Mouse (Mus musculus): ENCODE data around the gene Abca12.

Gene Abca12

DNA sequence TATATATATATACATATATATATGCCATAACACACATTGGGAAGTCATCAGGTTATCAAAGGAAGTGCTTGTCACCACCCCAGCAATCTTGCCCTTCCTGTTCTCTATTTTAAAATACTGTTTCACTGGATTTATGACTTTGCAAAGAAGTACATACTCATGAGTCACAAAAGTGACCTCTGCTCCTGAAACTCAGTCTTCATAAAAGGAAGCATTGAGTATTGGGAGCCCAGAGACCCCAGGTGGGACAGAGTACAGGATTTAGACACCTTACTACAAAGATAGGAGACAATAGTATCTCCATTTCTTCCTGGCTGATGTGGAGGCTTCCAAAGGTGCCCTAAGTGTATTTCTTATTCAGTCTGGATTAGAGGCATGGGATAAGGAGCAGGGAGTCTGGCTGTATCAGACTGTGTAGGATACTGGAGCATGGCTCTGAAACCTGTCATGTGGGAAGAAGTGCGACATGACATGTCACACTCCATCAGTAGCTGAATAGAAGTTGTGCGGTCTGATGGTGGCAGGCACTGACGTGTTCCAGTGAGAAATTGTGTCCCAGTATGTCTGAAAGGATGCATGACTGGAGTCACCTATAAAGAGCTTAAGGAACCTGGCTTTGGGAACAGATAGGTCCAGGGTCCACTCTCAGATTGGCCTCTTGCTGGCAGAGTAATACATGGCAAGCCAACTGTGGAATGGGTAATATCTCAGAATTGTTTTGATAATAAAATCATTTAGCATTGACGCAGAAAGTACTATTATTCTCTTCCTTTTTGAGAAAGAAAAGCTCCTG lies 76.0 kb downstream of the Abca12 start:
- DNase-seq (ENCODE audit: low spot score) = no peak

DNA sequence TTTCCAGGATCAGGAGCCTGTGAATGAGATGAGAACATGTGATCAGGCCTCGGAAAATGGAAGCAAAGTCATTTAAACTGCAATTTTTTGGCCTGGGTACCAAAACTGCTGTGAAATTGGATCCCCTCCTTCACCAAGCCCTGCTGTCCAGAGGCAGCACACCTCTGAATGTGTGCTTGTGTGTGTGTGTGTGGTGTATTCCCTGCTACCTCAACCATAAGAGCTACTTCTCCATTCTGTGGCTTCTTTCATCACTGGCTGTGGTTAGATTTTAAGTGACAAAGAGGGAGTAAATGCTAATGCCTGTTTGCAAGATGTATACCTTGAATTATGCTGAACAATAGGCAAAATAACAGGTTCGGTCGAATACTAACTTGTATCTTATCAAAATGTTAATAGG lies 84.4 kb downstream of the Abca12 start:
- no peak for DNase-seq (ENCODE audit: low spot score)

DNA sequence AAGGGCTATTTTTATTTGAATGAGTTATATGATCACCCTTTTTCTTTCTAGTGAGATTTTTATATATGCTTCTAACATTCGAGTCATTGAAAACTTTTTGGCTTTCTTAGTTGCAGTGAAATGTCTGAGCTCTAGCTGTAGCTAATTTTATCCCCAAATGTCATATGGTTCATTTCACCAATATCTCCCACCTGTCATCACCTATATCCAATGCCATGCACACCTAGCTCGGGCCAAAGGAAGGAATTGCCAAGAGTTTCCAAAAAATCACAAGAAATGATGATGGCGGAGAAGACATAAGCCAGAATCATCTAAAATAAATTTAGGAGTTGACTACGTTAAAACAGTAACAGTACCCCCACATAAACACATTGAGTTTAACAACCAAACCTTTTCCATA lies 102.5 kb downstream of the Abca12 start:
- DNase-seq (ENCODE audit: low spot score) = no peak

DNA sequence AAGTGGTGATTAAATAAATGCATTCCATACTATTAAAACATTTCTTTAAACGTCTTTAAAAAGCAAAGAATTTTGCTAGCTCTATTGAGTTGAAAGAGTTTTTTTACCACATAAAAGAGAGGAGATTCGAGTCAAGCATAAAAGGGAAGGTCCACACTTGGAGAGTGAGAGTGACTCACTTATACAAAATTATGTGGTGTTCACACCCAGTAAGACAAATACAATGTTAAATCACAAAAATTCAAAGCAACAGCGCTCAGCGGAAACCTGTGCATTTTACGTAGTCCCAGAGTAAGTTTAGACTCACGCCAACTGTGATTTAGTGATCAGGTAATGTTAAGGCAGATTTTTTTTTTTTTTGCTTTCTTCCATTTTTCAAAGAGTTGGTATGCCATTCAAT lies 104.1 kb downstream of the Abca12 start:
- no peak for DNase-seq (ENCODE audit: low spot score)

DNA sequence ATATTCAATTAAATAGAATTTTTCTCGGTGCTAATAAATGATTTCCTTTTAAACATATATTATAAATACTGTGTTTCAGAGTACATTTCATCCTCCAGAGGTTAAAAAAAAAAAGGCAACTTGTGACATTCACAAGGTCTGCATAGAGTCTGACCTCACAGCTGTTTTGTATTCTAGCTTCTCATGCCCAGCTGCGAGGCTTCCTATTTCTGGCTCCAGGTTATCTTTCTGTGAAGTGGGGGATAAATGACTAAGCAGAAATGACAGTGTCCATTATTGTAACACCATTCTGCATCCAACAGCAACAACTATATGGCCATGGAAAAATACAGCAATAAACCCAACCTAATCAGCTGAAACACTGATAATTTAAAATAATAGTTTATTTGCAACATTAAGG lies 107.3 kb downstream of the Abca12 start:
- DNase-seq (ENCODE audit: low spot score) = no peak

DNA sequence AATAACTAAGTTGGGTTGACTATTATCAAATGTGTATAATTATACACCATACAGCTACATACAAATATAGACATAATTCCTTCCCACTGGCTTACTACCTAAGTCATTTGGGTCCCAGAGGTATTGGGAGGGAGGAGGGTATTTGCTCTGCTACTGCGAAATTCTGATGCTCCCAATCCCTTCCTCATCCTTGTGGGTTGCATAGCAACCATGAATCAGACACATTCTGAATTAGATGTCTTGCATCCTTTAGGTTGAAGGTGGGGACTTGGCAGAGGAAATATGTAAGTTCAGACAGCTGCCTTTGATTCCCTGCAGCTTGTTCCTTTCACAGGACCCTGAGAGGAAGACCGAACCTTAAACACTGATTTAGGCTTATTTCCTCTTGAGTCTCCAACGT lies 108.5 kb downstream of the Abca12 start:
- no peak for DNase-seq (ENCODE audit: low spot score)

DNA sequence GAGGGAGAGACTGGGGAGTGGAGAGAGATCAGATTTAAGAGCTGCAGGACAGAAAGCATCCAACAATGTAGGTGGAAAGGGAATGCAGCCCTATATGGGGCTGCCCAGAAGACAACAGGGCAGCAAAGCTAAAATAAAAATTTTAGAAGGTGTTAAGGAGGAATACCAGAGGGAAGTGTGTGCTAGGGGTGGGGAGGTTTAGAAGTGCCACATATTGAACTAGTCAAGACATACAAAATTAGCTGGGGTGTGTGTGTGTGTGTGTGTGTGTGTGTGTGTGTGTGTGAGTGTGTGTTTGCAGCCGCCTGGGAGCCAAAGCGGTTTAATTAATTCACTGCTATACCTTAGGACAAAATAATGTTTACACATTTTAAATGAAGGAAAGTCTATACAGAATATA lies 110.1 kb downstream of the Abca12 start:
- DNase-seq (ENCODE audit: low spot score) = no peak

DNA sequence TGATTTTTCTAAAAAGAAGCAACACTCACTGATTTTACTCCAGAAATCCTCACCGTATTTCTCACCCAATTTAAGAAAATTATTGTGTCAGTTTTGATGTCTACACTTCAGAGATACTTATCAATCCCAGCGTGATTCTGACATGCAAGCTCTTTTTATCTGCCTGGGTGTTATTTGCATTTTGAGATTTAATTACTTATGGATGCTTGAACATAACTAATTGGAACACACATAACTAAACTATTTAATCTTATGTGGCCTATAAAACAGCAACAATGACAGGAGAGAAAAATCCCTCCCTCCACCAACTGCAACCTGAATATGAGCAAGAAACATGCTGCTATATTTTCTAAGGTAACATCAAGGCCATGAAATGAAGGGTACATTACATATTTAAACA lies 117.7 kb downstream of the Abca12 start:
- DNase-seq (ENCODE audit: low spot score) = no peak

DNA sequence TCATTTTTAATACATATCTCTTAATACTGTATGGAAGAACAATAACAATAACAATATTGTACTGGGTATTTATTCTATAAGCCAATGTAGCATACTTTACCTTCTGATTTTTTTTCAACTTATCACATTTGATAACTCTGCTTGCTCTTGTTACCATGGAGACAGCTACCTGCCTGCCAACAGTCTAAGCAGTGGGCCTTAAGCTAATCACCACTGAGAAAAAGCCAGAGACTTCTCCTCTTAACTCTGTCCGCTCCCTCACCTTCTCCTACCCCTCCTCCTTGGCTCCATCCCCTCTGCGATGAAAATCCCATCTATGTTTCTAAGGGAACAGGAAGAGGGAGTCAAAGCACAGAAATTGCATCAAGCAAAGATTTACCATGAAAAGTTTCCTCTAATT lies 118.1 kb downstream of the Abca12 start:
- DNase-seq (ENCODE audit: low spot score) = no peak

DNA sequence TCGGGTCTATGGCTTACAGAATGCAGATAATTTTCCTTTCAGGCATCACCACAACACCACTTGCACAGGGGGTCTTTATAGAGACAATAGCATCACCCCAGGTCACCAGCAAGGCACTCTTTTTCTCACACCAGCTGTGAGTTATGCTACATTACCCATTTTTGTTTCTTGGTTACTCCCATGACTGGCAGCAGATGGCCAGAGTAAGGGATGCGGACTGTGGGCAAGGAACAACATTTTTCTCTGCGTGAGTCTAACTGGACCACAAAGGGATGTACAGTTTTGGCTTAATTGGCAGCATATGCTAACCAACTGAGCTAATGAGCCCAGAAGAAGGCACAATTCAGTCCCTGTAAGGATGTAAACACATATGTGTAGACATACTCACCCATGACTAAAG lies 122.8 kb downstream of the Abca12 start:
- no peak for DNase-seq (ENCODE audit: low spot score)

DNA sequence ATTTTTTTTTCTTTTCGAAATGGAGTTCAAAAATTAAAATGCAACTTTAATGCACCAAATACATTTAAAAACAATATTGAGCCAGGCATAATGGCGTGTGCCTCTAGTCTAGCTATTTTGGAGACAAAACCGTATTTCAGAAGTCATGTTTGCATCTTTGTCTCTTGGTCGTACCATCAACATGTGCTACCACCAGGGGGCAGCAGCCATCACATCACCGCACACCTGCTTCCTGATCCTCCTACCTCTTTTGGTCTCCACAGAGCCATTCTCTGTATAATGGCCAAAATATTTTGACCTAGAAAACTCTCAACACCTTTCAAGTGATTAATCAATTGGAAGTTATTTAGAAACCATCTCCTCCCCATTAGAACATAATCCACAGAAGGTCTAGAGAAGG lies 125.2 kb downstream of the Abca12 start:
- no peak for DNase-seq (ENCODE audit: low spot score)

DNA sequence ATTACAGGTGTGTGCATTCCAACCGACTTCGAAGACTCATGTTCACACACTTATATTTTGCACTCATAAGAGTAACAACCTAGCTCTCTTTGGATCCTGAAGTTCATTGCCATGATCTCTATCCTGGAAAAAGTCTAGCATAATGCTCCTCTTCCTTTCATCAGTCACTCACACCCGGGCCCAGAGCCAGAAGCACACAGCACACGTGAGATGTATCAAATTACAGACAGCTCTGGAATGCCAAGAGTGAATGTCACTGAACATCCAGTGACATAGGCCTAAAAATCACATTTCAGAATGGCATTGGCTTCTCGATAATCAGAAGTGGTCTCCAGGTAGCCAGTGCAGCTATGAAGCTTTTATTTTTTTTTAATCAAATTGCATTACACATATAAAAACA lies 137.8 kb downstream of the Abca12 start:
- no peak for DNase-seq (ENCODE audit: low spot score)

DNA sequence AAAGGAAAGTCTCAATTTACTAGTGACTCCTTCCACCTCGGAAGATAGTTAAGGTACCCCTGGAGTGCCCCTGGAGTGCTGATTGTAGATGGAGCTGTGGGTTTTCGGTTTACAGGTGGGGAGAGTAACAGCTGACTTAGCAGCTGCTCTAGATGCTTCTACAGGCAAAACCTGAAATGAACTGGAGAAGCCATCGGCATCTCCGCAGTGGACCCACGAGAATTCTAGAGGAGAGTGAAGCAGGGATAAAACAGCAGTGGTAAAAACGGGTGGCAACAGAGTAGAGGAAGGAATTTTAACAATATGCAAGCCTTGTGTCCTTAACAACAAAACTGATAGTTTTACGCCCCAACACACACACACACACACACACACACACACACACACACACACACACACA lies 142.2 kb downstream of the Abca12 start:
- no peak for DNase-seq (ENCODE audit: low spot score)

DNA sequence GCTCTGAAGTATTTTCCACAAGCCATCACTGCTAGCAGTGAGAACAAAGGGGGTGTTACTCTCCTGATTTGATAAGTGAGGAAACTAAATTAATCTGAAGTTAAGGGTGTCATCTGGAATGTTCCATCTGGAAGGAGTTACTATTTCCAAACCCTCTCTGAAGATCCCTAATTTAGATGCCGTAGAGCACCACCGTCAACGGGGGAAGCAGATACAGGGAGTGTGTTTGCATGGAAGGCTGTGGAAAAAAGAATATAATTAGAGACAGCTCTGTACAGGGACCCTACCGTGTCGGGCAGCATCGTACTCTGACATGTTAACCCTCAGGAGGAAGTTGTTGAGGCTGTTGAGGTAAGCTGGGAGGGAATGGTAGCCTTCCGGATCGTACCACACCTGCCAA lies 142.6 kb downstream of the Abca12 start:
- no peak for DNase-seq (ENCODE audit: low spot score)

DNA sequence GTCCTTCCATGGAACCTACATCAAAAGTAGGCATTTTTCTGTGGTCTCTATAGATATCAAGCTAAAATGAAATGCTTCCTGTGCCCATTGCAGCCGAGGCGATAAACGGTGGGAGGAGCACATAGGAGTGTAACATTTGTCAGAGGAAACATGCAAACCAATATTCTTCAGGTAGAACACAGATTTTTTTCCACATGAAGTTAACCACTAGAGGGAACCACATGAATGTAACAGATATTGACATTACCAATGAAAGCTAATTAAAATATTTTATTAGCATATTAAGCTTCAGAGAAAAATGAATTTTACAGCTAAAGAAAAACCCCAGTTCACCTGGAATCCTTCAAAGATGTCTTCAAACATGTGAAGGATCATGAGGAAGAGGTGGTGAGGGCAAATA lies 144.6 kb downstream of the Abca12 start:
- no peak for DNase-seq (ENCODE audit: low spot score)

DNA sequence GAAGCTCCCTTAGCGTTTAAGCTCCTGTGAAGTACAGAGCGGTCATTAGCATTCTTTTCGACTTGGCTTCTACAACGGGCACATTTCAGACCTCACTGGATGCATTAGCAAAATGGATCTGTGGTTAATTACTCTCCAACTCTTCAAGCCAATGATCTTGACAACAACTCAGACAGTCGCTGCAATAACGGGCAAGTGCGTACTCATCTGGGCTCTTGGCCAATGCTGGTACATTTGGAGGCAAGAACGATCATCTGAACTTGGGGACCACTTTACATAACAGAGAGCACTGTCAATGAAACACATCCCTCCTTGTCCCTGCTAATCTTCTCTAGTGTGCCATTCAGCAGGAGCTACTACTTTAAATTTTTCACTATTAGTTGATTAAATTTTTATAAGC lies 148.1 kb downstream of the Abca12 start:
- DNase-seq (ENCODE audit: low spot score) = no peak

DNA sequence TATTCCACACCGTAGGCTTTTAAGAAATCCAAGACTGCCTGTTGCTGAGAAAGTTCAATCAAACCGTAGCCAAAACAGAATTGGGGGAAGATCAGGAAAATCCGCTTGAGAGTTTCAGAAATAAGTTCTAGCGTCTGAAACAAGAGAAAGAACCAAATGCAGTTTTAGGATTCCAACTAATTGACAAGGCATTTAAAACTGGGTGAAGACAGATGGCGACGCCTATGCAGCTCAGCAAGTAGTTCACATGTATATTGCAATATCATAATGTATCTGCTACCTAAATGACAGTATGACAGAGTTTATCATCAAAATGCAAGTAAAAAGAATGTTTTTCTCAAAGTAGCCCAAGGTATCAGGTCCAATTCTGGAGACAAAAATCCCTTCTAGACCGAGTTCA lies 151.2 kb downstream of the Abca12 start:
- no peak for DNase-seq (ENCODE audit: low spot score)

DNA sequence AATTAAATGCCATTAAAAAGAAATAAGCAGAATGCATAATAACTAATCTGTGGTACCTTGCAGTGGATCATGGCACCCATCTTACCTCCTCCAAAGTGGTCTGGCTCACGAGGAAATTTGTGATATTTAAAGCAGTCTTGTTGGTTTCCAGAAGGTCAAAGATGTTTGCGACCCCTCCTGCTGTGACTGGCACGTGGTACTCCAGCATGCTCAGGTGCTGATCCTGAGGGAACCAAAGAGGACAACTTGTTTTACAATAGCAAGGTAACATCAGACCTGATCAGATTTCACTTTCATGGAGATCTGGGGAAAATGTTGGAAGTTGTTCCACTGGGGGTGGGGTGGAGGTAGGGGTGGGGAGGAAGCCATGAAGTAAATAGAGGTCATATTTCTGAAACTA lies 170.1 kb downstream of the Abca12 start:
- DNase-seq (ENCODE audit: low spot score) = no peak

DNA sequence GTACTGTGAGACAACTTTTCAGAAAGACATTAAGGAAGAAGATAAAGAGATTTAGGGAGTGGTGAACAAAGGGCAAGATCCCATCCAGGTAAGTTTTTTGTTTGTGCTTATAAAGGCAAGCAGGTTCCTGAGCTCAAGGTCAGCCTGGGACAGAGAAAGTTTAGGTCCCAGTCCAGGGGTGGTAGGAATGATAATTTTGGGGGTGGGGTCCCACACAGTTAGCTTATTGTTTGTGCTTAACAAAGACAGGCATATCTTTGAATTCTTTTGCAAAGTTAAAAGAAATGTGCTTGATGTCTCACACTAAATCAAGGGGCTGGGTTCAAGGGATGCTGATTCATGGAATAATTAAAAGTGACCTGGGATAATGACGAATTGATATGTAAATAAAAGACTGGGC lies 173.3 kb downstream of the Abca12 start:
- no peak for DNase-seq (ENCODE audit: low spot score)

DNA sequence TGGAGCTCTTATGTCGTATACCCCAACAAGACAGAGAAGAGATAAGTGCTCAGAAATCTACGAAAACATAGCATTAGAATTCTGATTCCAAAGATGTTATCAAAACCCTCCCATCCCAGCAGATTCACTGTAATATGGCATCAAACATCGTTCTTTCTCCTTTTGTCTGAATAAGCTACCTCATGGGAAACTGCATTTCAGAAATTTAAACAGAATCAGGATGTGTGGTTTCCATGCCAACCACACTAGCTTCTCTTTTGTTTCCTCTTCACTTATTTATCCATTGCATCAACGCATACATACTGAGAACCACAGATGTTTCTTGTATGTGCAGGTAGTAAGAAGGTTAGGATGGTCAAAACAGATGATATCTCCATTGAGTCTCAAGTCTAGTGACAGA lies 175.1 kb downstream of the Abca12 start:
- DNase-seq (ENCODE audit: low spot score) = no peak

DNA sequence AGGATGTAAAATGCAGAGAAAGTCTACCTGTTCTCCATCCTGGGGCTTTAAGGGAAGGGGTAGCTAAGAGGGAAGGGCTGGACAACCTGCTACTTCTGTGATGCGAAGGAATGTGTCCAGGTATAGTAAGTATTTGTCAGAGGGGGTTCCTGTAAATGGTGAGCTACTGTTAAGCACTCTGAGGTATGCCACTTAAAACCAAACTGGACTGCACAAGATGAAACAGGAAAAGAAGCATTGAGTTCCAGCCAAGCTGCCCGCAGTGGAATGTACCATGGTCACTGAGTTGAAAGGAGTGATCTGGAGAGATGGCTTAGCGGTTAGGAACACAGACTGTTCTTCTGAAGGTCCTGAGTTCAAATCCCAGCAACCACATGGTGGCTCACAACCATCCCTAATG lies 179.4 kb downstream of the Abca12 start:
- no peak for DNase-seq (ENCODE audit: low spot score)

DNA sequence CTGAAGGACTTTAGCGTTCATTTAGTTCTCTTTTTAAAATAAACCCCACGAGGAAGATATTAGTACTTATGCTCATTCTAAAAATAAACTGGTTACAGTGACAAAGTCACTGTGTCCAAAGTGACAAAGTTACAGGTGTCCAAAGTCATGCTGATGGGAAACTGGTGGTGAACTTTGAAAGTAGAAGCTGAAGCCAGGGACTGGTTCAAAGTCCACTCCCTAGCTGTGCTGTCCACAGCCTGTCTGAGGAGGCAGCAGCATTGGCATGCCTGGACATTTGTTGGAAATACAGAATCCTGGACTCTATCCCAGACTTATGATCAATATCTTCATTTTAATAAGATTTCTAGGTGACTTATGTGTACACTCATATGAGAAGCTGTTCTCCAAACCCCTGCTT lies 183.5 kb downstream of the Abca12 start:
- DNase-seq (ENCODE audit: low spot score) = no peak

DNA sequence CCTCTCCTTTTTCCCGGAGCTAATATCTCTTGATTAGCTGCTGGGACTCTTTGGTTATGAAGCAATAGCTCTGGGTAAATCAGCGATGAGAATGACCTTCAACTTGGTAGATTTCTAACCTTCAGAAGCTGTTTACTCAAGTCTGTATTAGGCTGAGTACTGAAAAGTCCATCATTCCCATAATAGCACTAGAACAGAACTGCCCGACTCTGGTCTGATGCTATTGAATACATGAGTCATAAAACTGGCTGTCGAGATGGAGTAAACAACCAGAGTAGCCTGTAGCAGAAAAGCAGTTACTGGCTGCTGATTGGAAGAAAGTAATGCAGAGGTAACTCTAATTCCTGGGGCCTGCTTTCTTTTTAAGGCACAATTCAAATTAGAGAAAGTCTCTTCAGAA lies 211.1 kb downstream of the Abca12 start:
- DNase-seq (ENCODE audit: low spot score) = no peak

DNA sequence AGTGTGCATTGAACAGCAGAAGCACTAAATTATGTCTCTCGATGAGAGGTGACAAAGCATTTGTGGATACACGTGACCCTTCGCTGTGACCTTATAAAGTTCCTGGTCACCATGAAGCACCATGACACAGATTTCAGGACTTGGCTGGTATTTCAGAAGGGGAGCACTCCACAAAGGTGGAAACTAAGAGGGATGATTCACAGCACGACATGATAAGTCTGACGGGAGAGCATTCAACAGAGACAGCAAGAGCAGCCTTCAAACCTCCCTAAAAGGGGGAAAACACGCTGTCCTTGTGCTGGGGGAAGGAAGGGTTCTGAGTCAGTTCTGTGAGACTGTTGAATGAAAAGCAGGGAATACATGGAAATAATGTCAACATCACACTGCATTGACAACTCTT lies 218.5 kb downstream of the Abca12 start:
- DNase-seq (ENCODE audit: low spot score) = no peak

DNA sequence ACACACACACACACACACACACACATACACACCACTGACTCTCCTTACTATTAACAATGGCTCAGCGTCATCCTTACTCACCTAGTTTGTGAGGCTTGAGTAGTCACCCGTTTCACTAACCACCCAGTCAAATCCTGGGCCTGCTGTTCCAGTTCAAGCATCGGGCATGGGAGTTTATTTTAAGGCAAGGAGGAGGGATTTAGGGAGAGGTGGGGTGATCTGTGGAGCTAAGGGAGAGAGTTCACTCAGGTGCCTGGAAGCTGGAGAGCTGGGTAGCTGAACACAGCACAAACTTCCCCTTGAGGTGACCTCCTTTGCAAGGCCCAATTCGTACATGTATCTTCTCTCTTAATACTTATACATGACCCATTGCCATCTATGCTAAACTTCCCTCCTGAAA lies 219.4 kb downstream of the Abca12 start:
- DNase-seq (ENCODE audit: low spot score) = no peak
